Mouse (Mus musculus) brain, embryonic 14.5 days (tissue): Measurements from ENCODE around the gene Cfap100. TPM values are rescaled to one million over a fixed set of nuclear protein-coding genes. Genes with fewer than 3 reads are reported as not detected.

Source experiments
- DNase-seq: peaks from one replicate; pipeline ENCODE4 v3.0.0-alpha.2; 2011; ENCODE audit warnings: low read depth
- CTCF ChIP-seq: fragments of 200-500 bp; IDR thresholded peaks from 2 replicates; pipeline ENCODE4 v1.5.1; 2012; ENCODE audit warnings: inconsistent platforms, mild to moderate bottlenecking, moderate library complexity, borderline replicate concordance; ENCODE audit not compliant: insufficient read depth, insufficient read length; ENCODE audit errors: extremely low read depth
- POLR2A ChIP-seq: fragments of 200-500 bp; IDR thresholded peaks from 2 replicates; pipeline ENCODE4 v1.6.1; 2012; ENCODE audit warnings: mild to moderate bottlenecking, inconsistent platforms, borderline replicate concordance; ENCODE audit not compliant: poor library complexity, insufficient read depth, insufficient read length, severe bottlenecking; ENCODE audit errors: extremely low read depth
- polyA plus RNA-seq: library from polyadenylated mRNA; depleted of rRNA; stranded (reverse); fragments of >200 nt; gene quantifications from 2 replicates; pipeline ENCODE4 v1.2.3, GENCODE M21; 2012

Cfap100 gene
- polyA plus RNA-seq, 1 experiment = 10.1 TPM

DNA sequence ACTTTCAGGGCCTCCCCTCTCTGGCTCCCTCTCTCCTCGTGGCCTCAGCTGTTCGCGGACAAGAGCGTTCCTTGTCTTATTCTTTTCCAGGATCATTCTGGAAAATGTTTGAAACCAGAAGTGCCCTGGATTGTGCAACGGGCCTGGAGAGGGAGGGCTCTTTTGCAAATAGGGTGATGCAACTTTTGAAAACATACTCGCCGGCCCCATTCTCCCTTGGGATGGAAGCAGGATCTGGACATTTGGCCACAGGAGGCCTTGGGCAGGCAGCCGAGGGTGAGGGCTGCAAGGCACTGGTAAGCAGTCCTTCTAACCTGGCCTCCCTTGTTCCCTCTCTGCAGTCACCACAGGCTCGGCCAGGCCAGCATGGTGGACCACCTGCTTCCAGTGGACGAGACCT lies 37.5 kb upstream of the Cfap100 start:
- TF ChIP-seq CTCF = no peak
- no peak for TF ChIP-seq POLR2A

DNA sequence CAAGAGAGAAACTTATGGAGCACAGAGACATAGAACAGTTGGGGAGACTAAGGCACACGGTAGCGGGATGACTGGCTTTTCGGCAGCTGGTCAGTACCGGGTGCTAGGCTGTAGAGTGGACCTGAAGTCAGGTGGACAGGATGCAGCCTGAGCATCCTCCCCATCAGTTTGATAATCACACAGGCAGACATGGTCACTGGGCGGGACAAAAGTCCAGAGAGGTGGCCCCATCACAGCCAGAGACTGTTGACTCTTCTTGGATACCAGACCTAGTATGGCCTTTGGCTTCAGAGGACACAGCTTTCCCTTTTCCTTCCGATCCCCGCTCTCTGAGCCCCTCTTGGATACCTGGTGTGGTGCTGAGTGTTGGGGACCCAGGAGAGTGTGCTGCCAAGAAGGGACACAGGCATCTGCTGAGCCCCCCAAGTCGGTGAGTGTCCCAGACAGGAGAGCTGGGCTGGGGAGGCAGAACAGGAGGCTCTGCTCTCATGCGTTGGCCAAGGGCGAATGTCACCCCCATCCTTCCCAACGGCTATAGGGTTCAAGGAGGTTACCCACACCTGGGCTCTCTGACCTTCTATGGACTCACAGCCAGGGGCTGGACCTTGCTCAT lies 36.5 kb upstream of the Cfap100 start:
- TF ChIP-seq POLR2A (no peak), CTCF (no peak)
- DNase-seq = no peak

More for the DNA sequence above, 37.5 kb upstream of the Cfap100 start:
- DNase-seq = no peak

DNA sequence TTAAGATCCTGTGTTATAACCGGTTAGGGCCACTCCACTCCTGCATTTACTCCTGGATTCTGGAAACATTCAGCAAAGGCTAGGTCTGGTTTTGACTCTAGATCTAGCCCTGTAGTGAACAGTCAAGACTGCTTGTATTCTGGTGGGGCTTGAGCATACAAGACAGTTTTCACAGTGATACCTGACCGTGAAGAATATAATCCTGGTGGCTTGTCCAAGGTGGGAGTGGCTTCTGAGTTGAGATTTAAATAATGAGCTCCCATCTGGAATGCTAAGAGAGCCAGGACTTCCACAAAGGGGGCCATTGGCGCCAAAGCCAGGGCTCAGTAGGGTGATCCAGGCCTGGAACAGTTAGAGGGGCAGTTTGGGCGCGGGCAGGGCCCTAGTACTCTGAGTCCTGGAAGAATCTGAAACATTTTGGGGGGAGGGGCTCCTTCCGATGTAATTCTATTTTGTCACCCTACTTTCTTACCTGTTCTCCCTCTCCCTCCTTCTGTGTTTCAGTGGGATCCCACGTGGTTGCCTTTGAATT lies 35.4 kb upstream of the Cfap100 start:
- DNase-seq = peak; percentile 44
- TF ChIP-seq POLR2A = no peak
- TF ChIP-seq CTCF = no peak

DNA sequence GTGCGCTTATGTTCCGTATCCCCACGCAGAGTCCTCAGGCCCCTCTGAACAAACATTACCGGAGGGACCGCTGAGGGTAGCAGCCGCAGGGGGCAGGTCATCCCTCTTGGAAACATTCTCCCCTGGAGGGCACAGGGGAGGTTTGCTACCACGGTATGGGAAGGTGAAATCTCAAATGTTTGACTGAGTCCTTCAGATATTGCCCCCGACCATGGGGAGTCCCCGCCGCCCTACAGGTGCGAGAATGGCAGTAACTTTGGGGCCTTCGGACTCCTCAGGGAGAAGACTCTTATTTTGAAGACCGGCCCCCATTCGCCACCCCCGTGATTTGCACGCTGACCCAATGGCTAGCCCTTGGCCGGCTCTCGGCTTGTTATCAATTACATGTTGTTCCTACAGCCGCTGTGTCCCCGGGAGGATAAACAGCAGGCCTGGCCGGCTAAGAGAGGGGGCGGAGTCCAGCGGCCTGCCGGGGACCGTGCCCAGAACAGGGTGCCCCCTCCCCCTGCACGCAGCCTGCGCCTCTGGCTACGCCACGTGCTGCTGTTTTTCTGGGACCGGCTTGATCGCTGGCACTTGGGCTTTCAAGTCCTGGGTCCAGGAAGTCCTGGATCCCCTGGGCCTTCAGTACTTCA lies 34.7 kb upstream of the Cfap100 start:
- peak; percentile 90 for DNase-seq
- no peak for TF ChIP-seq CTCF
- TF ChIP-seq POLR2A = no peak

DNA sequence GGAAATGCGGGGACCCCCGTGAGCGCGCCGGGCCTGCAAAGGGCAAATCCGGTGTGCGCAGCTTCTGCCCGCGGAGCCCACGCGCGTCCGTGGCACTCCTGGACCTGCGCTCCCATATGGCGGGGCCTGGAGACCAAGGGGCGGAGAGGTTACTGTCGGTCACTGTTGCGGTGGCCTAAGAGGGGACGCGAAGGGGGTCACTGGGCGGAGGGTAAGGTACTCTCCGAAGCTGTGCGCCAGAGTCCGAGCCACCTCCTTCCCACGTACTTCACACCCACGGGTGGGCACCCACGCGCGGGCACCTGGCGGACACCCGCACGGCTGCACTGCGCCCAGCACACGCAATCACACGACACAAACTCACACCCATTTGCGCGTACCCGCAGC lies 34.2 kb upstream of the Cfap100 start:
- DNase-seq = no peak
- TF ChIP-seq POLR2A (no peak), CTCF (no peak)

DNA sequence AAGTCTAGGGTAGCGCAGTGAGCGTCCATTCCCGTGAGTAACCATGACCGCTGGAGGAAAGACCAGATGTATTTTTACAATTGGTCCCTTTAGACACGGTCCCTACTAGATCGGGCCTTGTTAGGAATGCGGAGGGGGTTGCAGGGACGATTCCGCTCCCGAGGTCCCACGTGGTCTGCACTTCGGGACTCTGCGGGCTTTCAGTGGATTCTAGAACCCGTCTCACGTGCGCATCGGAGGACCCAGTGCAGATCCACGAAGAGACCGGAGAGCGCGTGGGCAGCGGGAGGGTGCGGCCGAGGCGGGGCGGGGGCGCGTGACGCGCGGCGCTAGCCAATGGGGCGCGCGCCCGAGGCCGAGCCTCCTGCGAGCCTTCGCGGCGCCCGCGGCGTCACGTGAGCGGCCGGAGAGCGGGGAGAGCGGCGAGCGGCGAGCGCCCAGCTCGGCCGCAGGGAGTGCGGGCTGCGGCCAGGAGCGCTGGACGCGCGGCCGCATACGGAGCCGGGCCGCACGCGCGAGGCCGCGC lies 33.6 kb upstream of the Cfap100 start, which contains the start of gene Klf15:
Gene Klf15, plus strand, starts transcription at position 396 of the 526 bp plus-strand sequence.
- DNase-seq = peak; percentile 80

DNA sequence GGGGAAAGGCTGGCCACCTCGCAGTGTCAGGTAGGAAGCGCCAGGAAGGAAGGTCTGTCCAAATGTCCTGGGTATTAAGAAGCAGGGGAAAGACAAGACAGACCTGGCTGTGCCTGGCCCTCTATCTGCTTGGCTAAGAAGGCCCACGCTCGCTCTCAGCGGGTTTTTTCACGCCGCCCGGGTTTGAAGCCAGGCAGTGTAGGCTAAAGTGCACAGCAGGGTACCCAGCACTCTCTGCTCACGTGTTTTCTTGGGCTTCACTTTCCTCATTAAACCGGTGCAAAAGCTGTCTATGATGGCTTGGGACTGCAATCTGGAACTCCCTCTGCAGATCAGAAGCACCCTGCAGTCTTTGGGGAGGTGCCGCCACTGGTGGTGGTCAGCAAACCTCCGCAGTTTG lies 33.2 kb upstream of the Cfap100 start:
- DNase-seq = no peak
- no peak for TF ChIP-seq POLR2A
- TF ChIP-seq CTCF = no peak

More for the DNA sequence above, 33.6 kb upstream of the Cfap100 start, which contains the start of gene Klf15:
- TF ChIP-seq CTCF (no peak), POLR2A (peak; percentile 38; the same call in 1 of the 2 replicates)

DNA sequence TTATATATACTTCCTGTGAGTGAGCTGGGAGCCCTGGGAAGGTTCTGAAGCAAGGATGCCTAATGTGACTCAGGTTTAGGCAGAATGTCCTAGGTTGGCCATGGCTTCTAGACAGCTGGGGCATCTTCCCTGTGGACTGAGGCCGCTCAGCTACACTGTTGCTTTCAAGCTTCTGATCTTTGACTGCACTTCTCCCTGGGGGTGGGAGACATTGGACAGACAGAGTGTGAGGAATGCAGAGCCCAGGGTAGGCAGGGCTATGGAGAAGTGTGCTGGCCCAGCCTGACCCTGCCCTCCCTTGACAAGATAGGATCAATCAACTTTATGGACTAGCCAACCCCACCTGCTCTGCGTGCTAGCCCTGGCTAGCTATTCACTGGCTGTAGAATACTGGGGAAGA lies 32.6 kb upstream of the Cfap100 start:
- DNase-seq = no peak
- no peak for TF ChIP-seq CTCF
- no peak for TF ChIP-seq POLR2A

DNA sequence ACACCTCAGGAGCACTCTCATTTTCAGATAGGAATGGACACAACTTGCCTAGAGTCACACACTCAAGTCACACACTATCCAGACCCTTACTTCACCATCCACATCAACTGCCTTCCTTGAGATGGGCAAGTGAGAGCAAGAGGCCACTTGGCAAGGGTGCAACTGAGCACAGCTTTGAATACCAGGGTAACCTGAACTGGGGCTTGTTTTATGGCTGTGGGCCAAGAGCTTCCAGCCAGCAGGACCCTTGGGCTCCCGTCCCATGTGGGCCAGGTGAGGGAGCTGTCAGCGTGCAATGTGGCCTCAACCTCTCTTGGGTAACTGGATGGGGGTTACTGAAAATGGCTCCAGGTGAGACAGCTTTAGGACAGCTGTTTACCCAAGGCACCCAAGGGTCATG lies 28.8 kb upstream of the Cfap100 start:
- no peak for DNase-seq
- TF ChIP-seq CTCF (no peak), POLR2A (no peak)

DNA sequence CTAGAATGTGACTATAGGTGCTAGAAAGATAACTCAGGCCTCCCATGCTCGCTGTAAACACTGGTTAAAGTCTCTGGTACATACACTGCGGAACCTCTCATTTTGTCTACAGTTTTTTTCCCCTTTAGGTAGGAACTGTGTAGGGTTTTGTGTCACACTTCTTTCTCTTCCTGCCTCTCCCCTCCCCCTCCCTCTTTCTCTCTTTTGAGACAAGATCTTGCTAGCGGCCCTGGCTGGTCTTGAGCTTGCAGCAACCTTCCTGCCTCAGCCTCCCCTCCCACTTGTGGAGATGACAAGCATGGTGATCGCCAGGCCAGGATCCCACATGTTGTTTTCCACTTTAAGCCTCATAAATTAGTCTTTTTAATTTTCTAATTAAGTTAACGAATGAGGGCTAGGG lies 25.2 kb upstream of the Cfap100 start:
- TF ChIP-seq CTCF = no peak
- no peak for TF ChIP-seq POLR2A
- DNase-seq = no peak

DNA sequence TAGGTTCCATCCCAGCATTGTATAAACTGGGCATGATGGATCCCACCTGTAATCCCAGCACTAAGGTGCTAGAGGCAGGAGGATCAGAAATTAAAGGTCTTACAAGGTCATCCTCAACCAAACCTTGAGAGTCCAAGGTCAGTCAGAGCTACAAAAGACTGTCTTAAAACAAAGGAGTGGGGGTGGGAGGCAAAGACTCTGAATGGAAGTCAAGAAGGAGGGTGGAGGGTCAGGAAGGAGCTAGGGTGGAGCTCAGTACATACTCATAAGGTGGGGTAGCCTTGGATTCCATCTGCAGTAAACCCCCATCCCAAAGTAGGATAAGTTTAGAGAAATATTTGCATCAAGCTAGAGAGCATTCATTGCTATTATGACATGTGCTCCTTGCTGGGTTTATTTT lies 24.0 kb upstream of the Cfap100 start:
- no peak for DNase-seq
- TF ChIP-seq CTCF = no peak

DNA sequence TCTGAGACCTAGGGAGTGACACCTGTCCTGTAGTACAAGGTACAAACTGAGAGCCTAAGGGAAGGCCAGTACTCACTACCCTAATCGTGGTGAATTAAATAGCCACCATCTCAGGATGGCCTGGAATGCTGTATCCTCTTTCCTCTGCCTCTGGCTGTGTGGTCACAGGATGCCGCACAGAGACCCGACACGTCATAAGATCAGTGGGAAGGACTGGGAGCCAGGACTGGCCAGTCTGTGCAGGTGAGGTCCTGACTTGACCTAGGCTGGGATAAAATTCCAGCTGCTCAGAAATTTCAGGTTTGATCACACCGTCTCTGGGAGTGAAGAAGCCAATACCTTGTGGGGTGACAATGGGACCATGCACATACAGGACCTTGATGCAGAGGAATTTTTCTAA lies 22.9 kb upstream of the Cfap100 start:
- no peak for DNase-seq
- TF ChIP-seq POLR2A (no peak), CTCF (no peak)
